Mouse (Mus musculus) ES-E14 (cell line): Measurements from ENCODE around the gene Rln3. TPM values are rescaled to one million over a fixed set of nuclear protein-coding genes. Genes with fewer than 3 reads are reported as not detected.
A peak's percentile ranks its signal among the peaks of the same experiment; 100 is the strongest.

ENCODE experiments used
- DNase-seq: peaks from one replicate; pipeline ENCODE4 v3.0.0-alpha.2; 2013; ENCODE audit warnings: low read depth, low spot score
- H3K27ac ChIP-seq: 2 replicates; pipeline ENCODE4 v1.5.1; 2012; ENCODE audit warnings: low read depth, mild to moderate bottlenecking, low read length, moderate library complexity, mixed read lengths; ENCODE audit not compliant: poor library complexity, insufficient read depth, severe bottlenecking
- H3K36me3 ChIP-seq: 2 replicates; pipeline ENCODE4 v1.6.1; 2012; ENCODE audit warnings: mild to moderate bottlenecking, low read length, moderate library complexity, mixed read lengths; ENCODE audit not compliant: control insufficient read depth, poor library complexity, insufficient read depth, severe bottlenecking
- H3K4me1 ChIP-seq, 2 experiments: fragments of 150-350 bp in 1 of 2; sonication (generic) in 1 of 2; 2 replicates each; pipeline ENCODE4 v1.6.1; 2012; ENCODE audit warnings: low read length in 2 of 2, mild to moderate bottlenecking in 1 of 2, mixed read lengths in 1 of 2; ENCODE audit not compliant: control insufficient read depth in 2 of 2, insufficient read depth in 2 of 2, poor library complexity in 1 of 2
- H3K4me3 ChIP-seq, 2 experiments: fragments of 150-350 bp in 1 of 2; sonication (generic) in 1 of 2; 2 replicates each; pipeline ENCODE4 v1.5.1; 2012; ENCODE audit warnings: low read length in 2 of 2, low read depth in 1 of 2, mild to moderate bottlenecking in 1 of 2, mixed read lengths in 1 of 2; ENCODE audit not compliant: insufficient read depth in 1 of 2, poor library complexity in 1 of 2, severe bottlenecking in 1 of 2
- H3K9ac ChIP-seq: 2 replicates; pipeline ENCODE4 v1.6.1; 2012; ENCODE audit warnings: low read depth, mild to moderate bottlenecking, low read length, mixed read lengths; ENCODE audit not compliant: poor library complexity, insufficient read depth, severe bottlenecking
- H3K9me3 ChIP-seq: fragments of 150-350 bp; sonication (generic); 2 replicates; pipeline ENCODE4 v1.6.1; 2012; ENCODE audit warnings: low read depth, mild to moderate bottlenecking, low read length; ENCODE audit not compliant: control insufficient read depth, insufficient read depth
- CHD2 ChIP-seq: IDR thresholded peaks from 2 replicates; pipeline ENCODE4 v1.6.1; 2014; ENCODE audit warnings: mild to moderate bottlenecking, low read depth, low read length, inconsistent platforms
- HCFC1 ChIP-seq: IDR thresholded peaks from 2 replicates; pipeline ENCODE4 v1.6.1; 2012; ENCODE audit warnings: low read length, inconsistent platforms, borderline replicate concordance; ENCODE audit not compliant: insufficient read depth
- MAFK ChIP-seq: IDR thresholded peaks from 2 replicates; pipeline ENCODE4 v1.6.1; 2014; ENCODE audit warnings: mild to moderate bottlenecking, low read depth, low read length, inconsistent platforms; ENCODE audit not compliant: insufficient read depth
- ZC3H11A ChIP-seq: IDR thresholded peaks from 2 replicates; pipeline ENCODE4 v1.6.1; 2012; ENCODE audit warnings: low read depth, mild to moderate bottlenecking, inconsistent platforms, low read length, borderline replicate concordance
- ZNF384 ChIP-seq: IDR thresholded peaks from 2 replicates; pipeline ENCODE4 v1.6.1; 2012; ENCODE audit warnings: low read depth, low read length, inconsistent platforms
- in situ Hi-C, 2 experiments: fragments of 600-800 bp; cut with MboI; formaldehyde crosslinking; loops; one replicate each; pipeline ENCODE4 v1.15.1; 2025; ENCODE audit warnings: low sequenced_read_pairs in 2 of 2, inconsistent platforms in 1 of 2; ENCODE audit not compliant: unreplicated experiment in 2 of 2
- total RNA-seq: library from RNA; depleted of rRNA; stranded (reverse); fragments of 300-350 nt; gene quantifications from 2 replicates; pipeline ENCODE4 v1.2.3, GENCODE M21; 2012

Rln3 gene
- total RNA-seq, 1 experiment = 7.3 TPM

- Histone ChIP-seq H3K9me3 (no peaks in the 10 kb centered on the region), H3K4me1 (peaks cover 7 to 25% of the 10 kb centered on the region in 2 experiments; a peak in 3 of 4 replicates), H3K27ac (no peak overlapping the region), H3K9ac (no peak overlapping the region), H3K4me3 (peak overlapping the region in 1 of 2 experiments; percentile 25; a peak in 1 of 4 replicates), H3K36me3 (peaks cover 16% of the 10 kb centered on the region)
- TF ChIP-seq MAFK (no peak), ZC3H11A (no peak), CHD2 (peak; percentile 77), HCFC1 (no peak)
- in situ Hi-C loops = no loop called here
- DNase-seq = no peak
These were observed 15.5 kb downstream of the Rln3 start for GRCm38 (mm10) chr8:84029272-84029671.

- no peak for DNase-seq
- in situ Hi-C loops = no loop called here
- Histone ChIP-seq H3K27ac (no peak overlapping the region), H3K4me1 (peaks cover 16 to 37% of the 10 kb centered on the region in 2 experiments), H3K36me3 (peaks cover 16% of the 10 kb centered on the region), H3K9me3 (no peaks in the 10 kb centered on the region), H3K9ac (no peak overlapping the region), H3K4me3 (no peak overlapping the region)
- TF ChIP-seq ZNF384 (no peak), HCFC1 (no peak), CHD2 (no peak), ZC3H11A (no peak), MAFK (no peak)
These were observed 17.4 kb downstream of the Rln3 start for GRCm38 (mm10) chr8:84027449-84027848.

GRCm38 (mm10) chr8:84025863-84026262, 18.9 kb downstream of the Rln3 start:
- H3K4me3 ChIP-seq = peak overlapping the region; percentile 70 to 74
- peak overlapping the region; percentile 18; the same call in 1 of the 2 replicates for H3K9ac ChIP-seq
- peaks cover 22 to 50% of the 10 kb centered on the region in 2 experiments for H3K4me1 ChIP-seq
- TF ChIP-seq ZNF384 (no peak), ZC3H11A (no peak), MAFK (peak; percentile 98), HCFC1 (no peak), CHD2 (no peak)
- no peaks in the 10 kb centered on the region for H3K9me3 ChIP-seq
- H3K36me3 ChIP-seq = peaks cover 14% of the 10 kb centered on the region
- no peak for DNase-seq
- no peak overlapping the region for H3K27ac ChIP-seq
- in situ Hi-C loops = no loop called here

DNA sequence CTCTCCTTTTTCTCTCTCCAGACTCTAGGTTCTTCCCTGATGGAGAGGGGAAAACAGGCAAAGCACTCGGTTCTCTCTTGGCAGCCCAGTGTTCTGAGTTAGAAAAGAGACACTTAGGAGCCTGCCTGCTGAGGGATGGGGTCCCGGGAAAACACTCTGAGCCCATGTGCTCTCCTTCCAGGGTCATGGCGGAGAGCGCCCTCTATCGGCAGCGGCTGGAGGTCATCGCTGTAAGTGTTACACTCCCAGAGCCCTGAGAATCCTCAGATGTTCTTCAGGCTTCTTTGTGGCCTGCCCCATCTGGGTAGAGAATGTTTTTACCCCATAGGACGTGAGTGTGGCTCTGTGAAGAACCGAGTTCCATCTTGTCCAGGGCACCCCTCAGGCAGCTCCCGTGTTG, 20.6 kb downstream of the Rln3 start:
- Histone ChIP-seq H3K4me1 (peaks cover 22 to 53% of the 10 kb centered on the region in 2 experiments), H3K27ac (no peak overlapping the region), H3K9ac (no peak overlapping the region), H3K36me3 (peaks cover 6% of the 10 kb centered on the region; the same call in 1 of the 2 replicates), H3K9me3 (no peaks in the 10 kb centered on the region), H3K4me3 (no peak overlapping the region)
- no peak for TF ChIP-seq CHD2
- TF ChIP-seq HCFC1 = no peak
- no peak for TF ChIP-seq ZNF384
- TF ChIP-seq MAFK = 0 out of 2 replicates have a peak, but pooled peaks have one; percentile 17
- TF ChIP-seq ZC3H11A = no peak
- in situ Hi-C loops = no loop called here
- DNase-seq = peak; percentile 84

DNA sequence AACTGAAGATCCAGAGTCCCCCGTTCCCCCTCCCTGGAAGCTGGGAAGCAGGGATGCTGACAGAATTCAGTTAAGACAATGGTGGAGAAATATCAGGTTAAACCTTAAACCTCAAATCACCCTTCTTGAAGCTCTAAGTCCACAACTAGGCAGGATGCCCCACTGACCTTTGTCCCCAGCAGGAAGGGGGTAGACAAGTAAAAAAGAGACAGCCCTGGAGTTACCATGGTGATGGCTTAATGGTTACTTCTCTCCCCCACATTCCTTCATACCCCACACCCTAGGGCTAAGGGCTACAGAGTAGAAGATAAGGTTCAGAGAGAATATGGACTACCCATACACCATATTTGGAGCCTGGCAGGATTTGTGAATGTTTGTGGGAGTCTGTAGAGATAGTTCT, 21.2 kb downstream of the Rln3 start:
- Histone ChIP-seq H3K27ac (no peak overlapping the region), H3K4me1 (peaks cover 22 to 51% of the 10 kb centered on the region in 2 experiments), H3K9ac (no peak overlapping the region), H3K4me3 (no peak overlapping the region), H3K9me3 (no peaks in the 10 kb centered on the region), H3K36me3 (peaks cover 6% of the 10 kb centered on the region; the same call in 1 of the 2 replicates)
- TF ChIP-seq ZNF384 (no peak), ZC3H11A (no peak), HCFC1 (no peak), MAFK (no peak), CHD2 (no peak)
- in situ Hi-C loops = no loop called here
- no peak for DNase-seq
